Mouse (Mus musculus): ENCODE measurements around the gene Mad2l2.

The Mad2l2 gene

DNA sequence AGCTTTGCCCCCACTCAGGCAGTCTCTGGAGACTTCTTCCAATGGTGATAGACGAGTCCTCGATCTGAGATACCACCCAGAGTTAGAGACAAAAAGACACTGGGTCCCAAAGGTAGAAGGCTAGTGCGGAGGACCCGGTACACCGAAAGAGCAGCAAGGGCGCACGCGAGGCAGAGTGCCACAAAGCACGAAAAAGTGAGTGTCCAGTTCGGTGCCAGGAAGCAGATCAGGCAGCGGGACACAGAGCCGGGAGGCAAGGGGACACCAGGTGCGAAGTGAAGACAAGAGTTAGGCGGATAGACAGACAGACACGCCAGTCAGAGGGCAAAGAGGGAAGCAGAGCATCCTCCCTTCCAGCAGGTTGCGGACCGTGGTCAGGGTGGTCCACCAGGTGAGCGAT lies at the start of gene Mad2l2:
TSS of gene Mad2l2 (plus strand) at position 252 of the 400 bp plus-strand sequence.
- DNase-seq (ENCODE audit: low spot score) = no peak

DNA sequence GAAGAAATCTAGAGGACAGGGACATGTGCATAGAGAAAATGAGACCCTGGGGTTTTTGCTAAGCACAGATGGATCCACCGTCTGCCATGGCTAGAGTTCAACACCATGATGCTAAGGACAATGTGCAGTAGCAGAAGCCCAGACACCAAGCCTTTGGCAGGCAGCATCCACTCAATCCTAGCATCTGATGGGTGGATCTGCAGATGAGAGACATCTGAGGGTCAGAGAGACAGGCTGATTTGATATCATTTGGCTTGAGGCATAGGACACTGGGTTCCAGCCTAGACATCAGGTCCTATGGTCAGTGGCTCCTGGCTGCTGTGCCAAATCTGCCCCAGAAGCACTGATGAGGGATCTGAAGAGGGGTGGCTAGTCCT lies 49.6 kb upstream of the Mad2l2 start:
- no peak for DNase-seq (ENCODE audit: low spot score)

DNA sequence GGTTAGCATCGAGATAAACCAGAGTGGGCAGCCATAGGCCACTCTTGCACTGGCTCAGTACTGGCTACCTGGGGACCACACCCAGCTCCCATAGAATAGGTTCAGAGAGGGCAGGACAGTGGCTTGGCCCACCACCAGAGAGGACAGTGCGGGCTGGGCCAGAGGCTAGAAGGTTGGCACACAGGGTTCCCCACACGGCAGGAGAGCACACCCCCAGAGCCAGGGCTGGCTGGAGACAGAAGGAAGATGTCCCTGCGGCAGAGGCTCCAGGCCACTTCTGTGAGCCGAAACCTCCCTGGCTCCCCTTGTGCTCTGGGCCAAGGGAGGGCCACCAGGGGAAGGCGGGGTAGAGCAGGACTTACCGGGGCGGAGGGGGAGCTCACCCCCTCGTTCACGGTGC lies 49.0 kb upstream of the Mad2l2 start:
- no peak for DNase-seq (ENCODE audit: low spot score)

DNA sequence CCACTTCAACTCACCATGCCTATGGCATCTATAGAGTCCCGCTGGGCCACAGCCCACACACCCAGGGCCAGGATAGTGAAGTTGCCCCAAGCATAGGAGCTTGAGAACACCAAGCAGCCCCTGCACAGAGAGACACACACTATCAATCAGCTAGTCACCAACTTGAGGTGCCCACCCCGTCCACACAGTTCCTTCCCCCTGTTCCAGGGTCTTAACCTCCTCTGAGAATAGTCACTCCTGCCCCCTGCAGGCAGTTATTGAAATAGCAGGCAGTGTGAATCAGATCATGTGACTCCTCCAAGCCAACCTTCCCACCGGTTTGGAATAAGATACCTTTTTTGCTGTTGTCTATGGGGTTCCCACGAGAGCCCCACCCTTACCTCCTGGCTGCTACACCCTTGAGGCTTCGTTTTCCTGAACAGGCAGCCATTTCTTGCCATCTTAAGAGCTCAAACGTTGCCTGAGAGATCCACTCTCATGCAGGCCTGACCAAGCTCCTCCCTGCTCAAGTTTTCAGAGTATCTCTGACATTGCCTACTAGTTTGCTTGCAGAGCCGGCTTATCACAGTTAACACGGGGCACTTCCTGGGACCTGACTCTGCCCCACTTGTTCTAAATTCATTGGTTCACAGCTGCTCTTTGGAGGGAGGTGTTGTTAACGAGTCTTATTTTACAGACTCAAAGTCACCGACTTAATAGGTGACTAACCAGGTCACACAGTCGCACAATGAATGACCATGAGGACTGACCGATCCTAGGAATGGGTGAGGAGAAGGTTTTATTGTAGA lies 47.7 kb upstream of the Mad2l2 start:
- DNase-seq (ENCODE audit: low spot score) = peak; percentile 42

DNA sequence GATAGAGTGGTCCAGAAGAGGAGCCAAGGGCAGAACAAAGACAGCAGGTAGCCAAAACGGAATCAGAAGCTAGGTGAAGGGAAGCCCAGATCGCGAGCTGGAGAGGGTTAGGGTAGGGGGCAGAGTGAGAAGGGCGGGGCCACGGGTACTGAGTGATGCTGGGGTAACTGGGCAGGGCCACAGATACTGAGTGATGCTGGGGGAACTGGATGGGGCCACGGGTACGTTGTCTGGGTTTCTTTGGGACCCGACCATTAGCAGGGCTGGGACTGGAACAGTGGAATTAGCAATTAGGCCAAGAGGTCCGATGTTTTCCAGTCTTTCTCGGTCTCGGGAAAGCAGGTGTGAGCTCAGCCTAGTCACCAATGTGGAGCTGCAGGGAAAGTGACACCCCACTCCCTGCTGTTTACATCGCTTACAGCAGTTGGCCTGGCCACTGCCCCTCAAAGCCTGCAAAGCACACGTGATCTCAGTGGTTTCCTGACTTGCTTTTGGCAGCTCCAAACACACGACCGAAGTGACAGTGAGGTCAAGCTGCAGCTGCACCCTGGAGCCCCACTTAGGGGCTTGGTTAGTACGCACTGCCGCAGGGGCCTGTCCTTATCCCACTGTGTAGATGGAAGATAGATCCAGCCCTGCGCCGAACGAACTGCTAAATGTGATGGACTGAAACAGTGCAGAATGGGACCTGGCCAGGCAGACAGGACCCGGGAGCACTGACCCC lies 46.8 kb upstream of the Mad2l2 start:
- no peak for DNase-seq (ENCODE audit: low spot score)

DNA sequence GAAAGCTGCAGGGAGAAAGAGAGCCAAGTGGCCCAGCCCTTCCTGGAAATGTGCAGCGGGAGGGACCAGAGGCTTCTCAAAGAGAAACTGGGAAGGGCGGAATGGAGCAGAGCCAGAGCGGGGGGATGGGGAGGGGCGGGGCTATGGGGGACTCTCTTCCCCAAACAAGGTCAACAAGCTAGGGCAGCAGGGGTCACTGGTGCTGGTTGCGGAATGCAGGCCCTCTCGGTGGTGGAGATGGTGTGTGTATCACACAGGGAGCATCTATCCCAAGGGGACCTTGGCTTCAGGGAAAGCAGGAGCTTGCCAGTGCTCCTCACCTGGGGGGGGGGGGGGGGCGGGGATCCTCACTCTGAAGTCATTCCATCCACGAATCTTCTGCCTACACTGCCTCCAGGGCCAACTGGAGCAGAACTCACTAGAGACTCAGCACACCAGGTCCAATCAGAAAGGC lies 45.9 kb upstream of the Mad2l2 start:
- DNase-seq (ENCODE audit: low spot score) = no peak

DNA sequence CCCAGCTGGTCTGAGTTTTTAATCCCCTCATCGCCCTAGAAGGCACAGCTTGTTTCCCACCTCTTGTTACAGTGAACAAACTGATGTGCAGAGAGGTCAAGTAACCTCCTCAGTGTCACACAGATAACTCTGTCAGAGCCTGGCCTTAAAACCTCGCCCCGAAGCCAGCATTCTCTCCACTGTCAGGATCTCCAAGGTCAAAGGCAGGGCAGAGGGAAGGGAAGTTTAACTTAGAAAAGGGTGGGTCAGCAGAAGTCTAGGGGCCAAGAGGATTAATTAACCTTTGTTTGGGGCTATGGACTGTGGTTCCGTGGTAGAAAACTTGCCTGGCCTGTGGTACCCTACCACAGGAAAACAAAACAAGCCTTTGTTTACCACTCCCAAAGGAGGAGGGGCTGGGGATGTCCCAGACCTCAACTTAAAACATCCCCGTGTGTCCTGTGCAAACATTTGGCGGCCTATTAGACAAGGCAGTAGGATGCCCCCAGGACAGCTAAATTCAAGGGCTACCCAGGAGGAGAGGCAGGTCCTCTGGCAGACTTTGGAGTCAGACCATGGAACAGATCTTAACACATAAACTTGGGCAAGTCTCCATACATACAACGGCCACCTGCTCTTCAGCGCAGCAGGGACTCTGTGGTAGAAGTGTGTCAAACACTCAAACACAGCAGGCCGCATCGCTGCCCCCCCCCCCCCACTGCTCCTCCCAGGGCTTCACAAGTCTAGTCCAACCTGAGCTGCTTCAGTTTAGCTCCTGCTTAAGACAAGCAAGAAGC lies 44.9 kb upstream of the Mad2l2 start:
- no peak for DNase-seq (ENCODE audit: low spot score)

GRCm38 (mm10) chr4:148085907-148086305 lies 44.3 kb upstream of the Mad2l2 start:
- no peak for DNase-seq (ENCODE audit: low spot score)

- DNase-seq (ENCODE audit: low spot score) = no peak
Measured at GRCm38 (mm10) chr4:148087091-148087906, 42.9 kb upstream of the Mad2l2 start.

DNA sequence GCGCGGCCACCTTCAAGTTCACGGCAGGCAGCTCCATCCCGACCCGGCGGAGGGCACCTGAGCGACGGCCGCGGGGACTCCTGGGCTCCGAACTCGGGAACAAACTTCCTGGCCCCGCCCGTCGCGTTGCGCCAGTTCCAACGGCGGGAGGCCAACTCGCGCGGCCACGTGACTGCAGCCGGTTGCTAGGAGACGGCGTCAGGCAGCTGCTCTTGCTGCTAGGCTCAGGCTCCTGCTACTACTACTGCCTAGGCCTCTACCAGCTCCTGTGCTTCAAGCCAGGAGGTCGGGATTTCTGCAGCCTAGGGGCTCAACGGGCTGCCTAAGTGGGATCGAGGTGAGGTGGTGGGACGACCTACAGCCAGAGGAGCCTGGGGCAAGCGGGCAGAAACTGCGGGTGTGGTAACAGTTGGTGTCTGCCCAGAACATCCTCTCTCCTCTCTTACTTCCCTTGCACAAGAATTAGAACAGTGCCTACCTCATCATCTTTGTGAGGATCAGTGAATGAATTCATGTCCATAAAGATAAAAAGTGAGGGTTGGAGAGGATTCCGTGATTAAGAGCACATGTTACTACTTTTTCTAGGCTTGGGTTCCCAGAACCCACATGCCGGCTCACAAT lies 42.2 kb upstream of the Mad2l2 start, which contains the start of gene Agtrap:
TSS of gene Agtrap (minus strand) at position 125 of the 621 bp plus-strand sequence.
- DNase-seq (ENCODE audit: low spot score) = peak; percentile 94

DNA sequence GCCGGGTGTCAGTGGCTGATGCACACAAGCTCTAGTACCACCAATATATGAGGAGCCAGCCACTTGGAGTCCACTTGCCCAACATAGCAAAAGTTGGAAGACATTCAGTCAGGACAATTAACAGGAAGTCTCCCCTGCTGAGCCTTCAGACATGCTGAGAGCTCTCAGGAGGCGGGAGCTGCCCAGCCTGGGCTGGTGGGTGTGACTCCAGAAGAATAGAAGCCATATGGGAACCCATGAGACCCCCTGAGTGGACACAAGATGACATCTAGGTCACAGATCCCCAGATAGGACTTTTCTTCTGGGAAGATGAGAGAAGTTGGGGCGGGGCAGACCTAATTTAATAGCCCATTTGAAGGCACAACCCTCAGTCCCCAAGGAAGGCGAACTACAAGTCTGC lies 41.0 kb upstream of the Mad2l2 start:
- no peak for DNase-seq (ENCODE audit: low spot score)

GRCm38 (mm10) chr4:148091181-148091580 lies 39.0 kb upstream of the Mad2l2 start:
- DNase-seq (ENCODE audit: low spot score) = no peak

- no peak for DNase-seq (ENCODE audit: low spot score)
Measured at GRCm38 (mm10) chr4:148092551-148093271, 37.5 kb upstream of the Mad2l2 start.

- no peak for DNase-seq (ENCODE audit: low spot score)
Measured at GRCm38 (mm10) chr4:148094161-148094560, 36.0 kb upstream of the Mad2l2 start.

- DNase-seq (ENCODE audit: low spot score) = no peak
Measured at GRCm38 (mm10) chr4:148095081-148095480, 35.1 kb upstream of the Mad2l2 start.

GRCm38 (mm10) chr4:148097936-148098335 lies 32.2 kb upstream of the Mad2l2 start:
- DNase-seq (ENCODE audit: low spot score) = no peak

- DNase-seq (ENCODE audit: low spot score) = no peak
Measured at GRCm38 (mm10) chr4:148098666-148099065, 31.5 kb upstream of the Mad2l2 start.

GRCm38 (mm10) chr4:148101801-148102527 lies 28.2 kb upstream of the Mad2l2 start:
- DNase-seq (ENCODE audit: low spot score) = peak; percentile 60

GRCm38 (mm10) chr4:148104146-148104545 lies 26.0 kb upstream of the Mad2l2 start:
- no peak for DNase-seq (ENCODE audit: low spot score)
